Mouse (Mus musculus) lung, embryonic 16.5 days (tissue): Measurements from ENCODE around the gene Ogdh. TPM values are rescaled to one million over a fixed set of nuclear protein-coding genes. Genes with fewer than 3 reads are reported as not detected.
"Not testable (repeated sequence)": the region's sequence is repeated elsewhere in the genome, so short reads cannot be mapped to it uniquely, and the experiment has no call there.

Experiments
- ATAC-seq: fragments of 200-750 bp; cut with Nextera tagmentation; 2 replicates; pipeline ENCODE4 v1.8.0; 2017; ENCODE audit warnings: low read depth, mild to moderate bottlenecking, moderate library complexity
- H3K27ac ChIP-seq: fragments of 300-500 bp; sonication (generic); 2 replicates; pipeline ENCODE4 v1.5.1; 2014; ENCODE audit warnings: mild to moderate bottlenecking, control low read depth, low read length
- H3K27me3 ChIP-seq: fragments of 300-500 bp; sonication (generic); 2 replicates; pipeline ENCODE4 v1.6.1; 2014; ENCODE audit warnings: low read depth, low read length, mixed read lengths; ENCODE audit not compliant: control insufficient read depth, insufficient read depth
- H3K36me3 ChIP-seq: fragments of 300-500 bp; sonication (generic); 2 replicates; pipeline ENCODE4 v1.6.1; 2014; ENCODE audit warnings: low read length; ENCODE audit not compliant: control insufficient read depth, insufficient read depth
- H3K4me1 ChIP-seq: fragments of 300-500 bp; sonication (generic); replicated peaks from 2 replicates; pipeline ENCODE4 v1.6.1; 2014; ENCODE audit warnings: low read length, mixed read lengths; ENCODE audit not compliant: control insufficient read depth, insufficient read depth
- H3K4me2 ChIP-seq: fragments of 300-500 bp; sonication (generic); 2 replicates; pipeline ENCODE4 v1.6.1; 2014; ENCODE audit warnings: low read depth, low read length, control low read depth
- H3K4me3 ChIP-seq: fragments of 300-500 bp; sonication (generic); 2 replicates; pipeline ENCODE4 v1.5.1; 2014; ENCODE audit warnings: mild to moderate bottlenecking, low read length, control low read depth
- H3K9ac ChIP-seq: fragments of 300-500 bp; sonication (generic); 2 replicates; pipeline ENCODE4 v1.6.1; 2014; ENCODE audit warnings: low read length, control low read depth
- H3K9me3 ChIP-seq: fragments of 300-500 bp; sonication (generic); 2 replicates; pipeline ENCODE4 v1.6.1; 2016; ENCODE audit warnings: low read length; ENCODE audit not compliant: control insufficient read depth
- WGBS: fragments of 180-500 bp; shearing (Covaris S2); extraction: QIAGEN DNeasy Blood & Tissue Kit; methylation state at CpG from one replicate; pipeline ENCODE4 v1.1.7; 2014; 5-methylcytosine and 5-hydroxymethylcytosine counted together
- polyA plus RNA-seq: library from polyadenylated mRNA; unstranded; fragments of >200 nt; fragmentation: Nextera tagmentation; extraction: Ambion mirVana; gene quantifications from 2 replicates; pipeline ENCODE4 v1.2.1, GENCODE M21; 2015

Gene Ogdh
- polyA plus RNA-seq, 1 experiment from 2014 or later = 114 TPM

DNA sequence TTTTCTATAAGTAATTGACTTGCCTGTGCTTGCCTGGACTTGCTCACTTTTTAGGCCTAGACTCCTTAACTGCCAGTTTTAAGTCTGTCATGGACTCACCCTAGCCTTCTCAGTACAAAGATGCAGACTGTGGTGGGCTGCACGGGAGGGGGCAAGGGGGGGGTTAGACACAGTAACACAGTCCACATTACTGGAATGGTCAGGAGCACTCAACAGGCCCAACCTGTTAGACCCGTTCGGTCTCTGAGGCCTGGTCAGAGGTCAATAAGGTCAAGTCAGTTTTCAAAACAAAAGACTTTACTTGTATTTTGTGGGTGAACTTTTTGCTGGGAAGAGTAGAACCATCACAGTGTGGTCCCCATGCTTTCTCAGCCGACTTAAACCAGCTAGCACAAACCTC lies 75.7 kb downstream of the Ogdh start:
- no peak overlapping the region for H3K9ac ChIP-seq
- H3K36me3 ChIP-seq = no peaks in the 10 kb centered on the region
- H3K4me1 ChIP-seq = no peaks in the 10 kb centered on the region
- no peak for ATAC-seq
- no peaks in the 10 kb centered on the region for H3K9me3 ChIP-seq
- WGBS = 53% methylated on average over 4 of the region's 4 CpGs
- H3K4me3 ChIP-seq = no peak overlapping the region
- no peak overlapping the region for H3K27ac ChIP-seq
- H3K4me2 ChIP-seq = no peak overlapping the region
- H3K27me3 ChIP-seq = no peaks in the 10 kb centered on the region

DNA sequence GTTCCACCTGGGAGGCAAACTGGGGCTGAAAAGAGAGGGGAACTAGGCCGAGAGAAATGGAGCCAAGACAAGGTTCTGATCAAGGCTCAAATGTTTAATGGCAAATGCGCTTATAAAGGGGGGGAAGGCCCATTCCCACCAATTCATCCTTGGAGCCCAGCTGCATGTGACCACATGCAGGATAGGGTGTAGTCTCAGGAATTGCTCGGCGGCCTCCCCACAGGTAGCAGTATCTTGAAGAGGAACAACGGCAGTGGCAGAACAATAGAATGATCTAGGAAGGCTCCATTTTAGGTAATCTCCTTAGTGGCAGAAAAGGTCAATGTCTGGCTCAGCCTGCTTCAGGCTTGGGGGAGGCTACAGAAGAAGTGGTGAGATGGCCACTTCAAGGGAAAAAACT lies 76.6 kb downstream of the Ogdh start:
- H3K4me3 ChIP-seq, H3K36me3 ChIP-seq, H3K27me3 ChIP-seq, H3K4me1 ChIP-seq, ATAC-seq, H3K4me2 ChIP-seq, H3K27ac ChIP-seq, H3K9ac ChIP-seq, H3K9me3 ChIP-seq: not testable (repeated sequence)
- WGBS = 88% methylated on average over 5 of the region's 5 CpGs

DNA sequence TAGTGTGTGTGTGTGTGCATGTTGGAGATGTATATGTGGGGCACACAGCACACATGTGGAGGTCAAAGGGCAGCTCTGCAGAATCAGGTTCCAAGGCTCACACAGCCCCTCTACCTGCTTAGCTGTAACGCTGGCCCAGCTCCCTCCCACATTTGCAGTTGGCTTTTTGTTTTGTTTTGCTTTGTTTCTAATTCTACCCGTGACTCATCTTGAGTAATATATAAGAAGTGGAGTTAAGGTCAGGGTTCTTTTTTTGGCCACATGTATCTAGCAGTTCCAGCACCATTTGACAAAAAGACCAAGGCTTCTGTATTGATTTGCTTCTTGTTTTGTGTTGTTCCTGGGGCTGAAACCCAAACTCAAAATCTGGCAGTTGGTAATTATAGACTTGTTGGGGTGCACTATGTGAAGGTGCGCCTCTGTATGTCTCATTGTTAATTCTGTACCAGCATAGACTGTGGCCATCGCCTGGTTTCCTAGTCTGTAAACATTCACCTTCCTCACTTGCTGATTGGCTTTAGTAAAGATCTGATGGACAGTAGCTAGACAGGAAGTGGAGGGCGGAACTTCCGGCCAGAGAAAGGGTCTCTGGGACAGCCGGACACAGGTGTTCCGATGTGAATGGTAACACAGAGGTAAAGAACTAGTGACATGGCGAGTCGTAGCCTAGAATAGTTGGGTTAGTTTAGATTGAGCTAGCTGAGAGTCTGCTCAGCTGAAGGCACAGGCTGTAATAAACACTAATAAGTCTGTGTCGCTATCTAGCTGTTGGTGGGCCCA lies 80.1 kb downstream of the Ogdh start:
- Histone ChIP-seq H3K9me3 (no peaks in the 10 kb centered on the region), H3K27ac (no peak overlapping the region), H3K4me2 (no peak overlapping the region), H3K27me3 (no peaks in the 10 kb centered on the region), H3K4me1 (no peaks in the 10 kb centered on the region), H3K4me3 (no peak overlapping the region), H3K9ac (no peak overlapping the region), H3K36me3 (no peaks in the 10 kb centered on the region)
- WGBS = 79% methylated on average over 11 of the region's 11 CpGs
- ATAC-seq = no peak

DNA sequence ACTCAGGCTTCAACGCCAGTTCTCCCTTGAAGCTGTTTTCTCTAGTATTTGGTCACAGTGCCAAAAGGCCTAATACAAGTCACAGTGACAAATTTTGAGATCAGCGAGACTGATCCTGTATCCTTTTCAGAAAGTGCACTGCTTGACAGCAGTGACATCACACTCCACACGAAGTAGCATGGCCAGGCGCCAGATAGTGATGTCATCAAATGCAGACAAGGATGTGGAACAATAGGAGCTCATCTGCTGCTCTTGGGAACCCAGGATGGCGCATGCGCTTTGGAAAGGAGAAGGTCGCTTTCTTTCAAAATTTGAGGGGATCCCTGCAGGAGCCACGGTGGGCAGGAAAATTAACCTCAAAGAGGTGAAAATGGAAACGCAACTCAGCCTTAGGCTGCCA lies 81.4 kb downstream of the Ogdh start:
- no peak overlapping the region for H3K27ac ChIP-seq
- no peaks in the 10 kb centered on the region for H3K36me3 ChIP-seq
- H3K4me1 ChIP-seq = no peaks in the 10 kb centered on the region
- no peak for ATAC-seq
- H3K4me3 ChIP-seq = no peak overlapping the region
- H3K9ac ChIP-seq = no peak overlapping the region
- H3K27me3 ChIP-seq = no peaks in the 10 kb centered on the region
- WGBS = 84% methylated on average over 9 of the region's 9 CpGs
- no peaks in the 10 kb centered on the region for H3K9me3 ChIP-seq
- no peak overlapping the region for H3K4me2 ChIP-seq

DNA sequence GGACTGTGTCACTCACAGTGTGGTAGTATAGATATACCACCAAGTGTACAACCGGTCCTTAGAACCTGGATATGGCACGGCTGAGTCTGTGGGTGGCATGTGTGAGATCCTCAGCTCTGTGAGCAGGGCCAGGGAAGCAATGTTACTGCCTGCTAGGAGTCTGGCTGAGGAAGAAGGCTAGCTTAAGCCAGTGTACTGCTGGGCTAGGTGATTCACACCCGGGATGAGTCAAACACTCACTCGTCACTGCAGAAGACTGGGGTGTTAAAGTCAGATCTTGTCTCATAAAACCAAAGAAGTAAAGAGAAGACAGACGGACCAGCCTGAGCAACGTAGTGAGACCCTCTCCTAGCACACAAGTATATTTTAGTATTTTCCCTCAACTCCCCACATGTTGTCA lies 89.5 kb downstream of the Ogdh start:
- Histone ChIP-seq H3K9me3 (no peaks in the 10 kb centered on the region), H3K4me2 (no peak overlapping the region), H3K4me1 (no peaks in the 10 kb centered on the region), H3K27ac (no peak overlapping the region), H3K27me3 (no peaks in the 10 kb centered on the region), H3K9ac (no peak overlapping the region), H3K36me3 (no peaks in the 10 kb centered on the region), H3K4me3 (no peak overlapping the region)
- ATAC-seq = no peak
- 73% methylated on average over 6 of the region's 6 CpGs for WGBS

DNA sequence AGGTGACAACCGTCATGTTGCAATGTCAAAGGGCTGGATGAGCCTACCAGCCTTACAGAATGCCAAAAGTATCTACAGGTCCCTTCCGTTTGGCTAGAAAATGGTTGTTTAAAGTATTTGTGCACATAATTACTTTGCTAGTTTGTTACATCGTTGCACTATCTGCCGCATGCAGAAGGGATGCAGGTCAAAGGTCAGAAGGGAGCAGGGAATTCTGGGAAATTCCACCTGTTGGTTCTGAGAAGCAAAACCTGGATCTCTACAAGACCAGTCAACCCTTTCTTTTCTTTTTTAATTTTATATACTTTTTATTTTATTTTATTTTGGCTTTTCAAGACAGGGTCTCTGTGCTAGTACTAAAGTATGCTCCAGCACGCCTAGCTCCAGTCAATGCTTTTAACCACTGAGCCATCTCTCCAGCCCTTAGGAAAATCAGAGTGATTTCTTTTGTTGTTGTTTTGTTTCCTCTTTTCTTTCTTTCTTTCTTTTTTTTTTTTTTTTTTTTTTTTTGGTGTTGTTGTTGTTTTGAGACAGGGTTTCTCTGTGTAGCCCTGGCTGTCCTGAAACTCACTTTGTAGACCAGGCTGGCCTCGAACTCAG lies 96.8 kb downstream of the Ogdh start:
- H3K4me3 ChIP-seq = peak overlapping the region; percentile 91
- peak overlapping the region; percentile 78 for H3K4me2 ChIP-seq
- ATAC-seq = no peak
- H3K27ac ChIP-seq = peak overlapping the region; percentile 98
- peaks cover 9% of the 10 kb centered on the region for H3K4me1 ChIP-seq
- H3K36me3 ChIP-seq = no peaks in the 10 kb centered on the region
- no peak overlapping the region; the same call in 1 of the 2 replicates for H3K9ac ChIP-seq
- no peaks in the 10 kb centered on the region for H3K9me3 ChIP-seq
- 86% methylated on average over 6 of the region's 6 CpGs for WGBS
- H3K27me3 ChIP-seq = no peaks in the 10 kb centered on the region

DNA sequence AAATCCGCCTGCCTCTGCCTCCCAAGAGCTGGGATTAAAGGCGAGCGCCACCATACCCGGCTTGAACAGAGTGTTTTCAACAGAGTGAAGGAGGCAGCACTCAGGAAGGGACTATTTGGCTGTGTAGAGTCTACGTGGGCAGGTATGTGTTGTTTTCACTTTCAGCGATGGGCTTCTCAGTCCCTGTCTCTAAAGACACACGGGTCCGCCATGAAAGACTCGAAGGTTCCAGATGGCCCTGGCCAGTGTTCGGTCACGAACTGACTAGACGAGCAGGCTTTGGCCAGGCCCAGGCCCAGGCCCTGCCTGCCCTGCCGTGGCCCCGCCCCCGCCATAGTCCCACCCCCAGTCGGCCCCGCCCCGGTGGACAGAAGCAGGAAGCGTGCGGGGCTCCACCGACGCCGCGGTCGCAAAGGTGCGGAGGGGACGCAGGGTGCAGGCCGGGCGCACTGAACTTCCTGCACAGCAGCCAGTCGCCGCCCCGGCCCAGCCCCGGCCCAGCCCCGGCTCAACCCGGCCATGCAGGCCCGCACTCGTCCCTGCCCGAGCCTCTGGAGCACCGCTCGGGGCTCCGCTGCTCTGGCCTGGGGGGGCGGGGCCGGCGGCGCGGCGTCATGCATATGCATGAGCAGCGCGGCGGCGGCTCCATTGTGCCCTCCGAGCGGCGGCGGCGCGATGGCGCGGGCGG lies 97.4 kb downstream of the Ogdh start, which contains the start of gene Zmiz2:
Gene Zmiz2 (plus strand): TSS at position 349 of the 688 bp plus-strand sequence.
- WGBS = 7% methylated on average over 54 of the region's 60 CpGs
- Histone ChIP-seq H3K9ac (peak within 1 kb of the TSS; percentile 93), H3K4me2 (peak within 1 kb of the TSS; percentile 78)

DNA sequence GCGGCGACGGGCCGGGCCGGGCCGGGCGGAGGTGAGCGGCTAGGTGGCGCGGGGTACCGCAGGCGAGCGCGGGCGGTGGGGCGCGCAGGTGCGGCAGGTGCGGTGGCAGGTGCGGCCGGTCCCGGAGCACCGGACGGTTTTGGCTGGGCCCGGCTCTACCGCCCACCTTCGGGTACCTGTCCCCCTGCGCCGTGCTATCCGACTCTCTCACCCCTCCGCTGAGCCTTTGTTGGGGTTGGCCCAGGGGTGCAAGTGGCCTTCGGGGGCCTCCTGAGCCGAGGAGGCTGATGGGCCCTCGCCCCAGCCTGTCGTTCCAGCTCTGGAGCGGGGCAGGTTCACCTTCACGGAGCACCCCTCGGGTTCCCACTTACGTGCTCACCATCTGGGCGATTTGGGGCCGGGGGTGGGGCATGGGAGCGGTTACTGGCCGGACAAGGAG lies 98.1 kb downstream of the Ogdh start:
- H3K27ac ChIP-seq = peak overlapping the region; percentile 98
- H3K27me3 ChIP-seq = no peaks in the 10 kb centered on the region

More for the DNA sequence above, 97.4 kb downstream of the Ogdh start, which contains the start of gene Zmiz2:
- Histone ChIP-seq H3K4me3 (peak within 1 kb of the TSS; percentile 91), H3K36me3 (no peaks in the 10 kb centered on the region), H3K4me1 (peaks cover 10% of the 10 kb centered on the region), H3K9me3 (no peaks in the 10 kb centered on the region), H3K27ac (peak within 1 kb of the TSS; percentile 98), H3K27me3 (no peaks in the 10 kb centered on the region)
- peak; percentile 99 for ATAC-seq

More for the DNA sequence above, 98.1 kb downstream of the Ogdh start:
- peak; percentile 18 for ATAC-seq
- H3K4me2 ChIP-seq = peak overlapping the region; percentile 78
- WGBS = under 1% methylated on average over 29 of the region's 43 CpGs
- peak overlapping the region; percentile 91 for H3K4me3 ChIP-seq
- peaks cover 11% of the 10 kb centered on the region for H3K4me1 ChIP-seq
- H3K9me3 ChIP-seq = no peaks in the 10 kb centered on the region
- peak overlapping the region; percentile 93 for H3K9ac ChIP-seq
- H3K36me3 ChIP-seq = no peaks in the 10 kb centered on the region
